Mouse (Mus musculus): ENCODE measurements around the gene Pik3cg. TPM values are rescaled to one million over a fixed set of nuclear protein-coding genes. Genes with fewer than 3 reads are reported as not detected.

The Pik3cg gene
- polyA plus RNA-seq, 1 experiment from 2014 or later, result 0.69 TPM

DNA sequence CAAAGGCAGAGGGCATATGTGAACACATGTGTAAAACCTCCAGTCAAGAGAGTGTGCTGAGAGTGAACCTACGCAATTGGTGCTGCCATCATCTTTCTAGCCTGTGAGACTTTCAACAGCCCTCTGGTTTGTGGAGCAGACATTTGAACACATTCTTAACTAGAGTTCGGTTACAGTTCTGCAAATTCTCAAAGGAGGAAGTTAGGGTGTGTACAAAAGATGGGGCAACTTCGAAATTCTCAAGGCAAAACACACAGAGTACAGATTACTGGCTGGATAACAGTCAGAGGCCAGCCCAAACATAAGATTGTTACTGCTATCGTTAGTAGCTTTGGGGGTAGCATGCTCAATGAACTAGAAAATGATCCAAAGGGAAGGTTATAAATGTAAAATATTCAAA lies 9.0 kb downstream of the Pik3cg start:
- WGBS, result 85% methylated on average over 4 of the region's 4 CpGs
- no peak overlapping the region for H3K4me3 ChIP-seq
- no peaks in the 10 kb centered on the region for H3K9me3 ChIP-seq
- H3K4me1 ChIP-seq, result peaks cover 8% of the 10 kb centered on the region; the same call in 1 of the 2 replicates
- no peak for DNase-seq (ENCODE audit: extremely low spot score, low spot score)
- no peaks in the 10 kb centered on the region for H3K36me3 ChIP-seq (replicated peaks)
- H3K27ac ChIP-seq, result no peak overlapping the region
- H3K27me3 ChIP-seq (ENCODE audit: poor library complexity, severe bottlenecking), result no peaks in the 10 kb centered on the region

DNA sequence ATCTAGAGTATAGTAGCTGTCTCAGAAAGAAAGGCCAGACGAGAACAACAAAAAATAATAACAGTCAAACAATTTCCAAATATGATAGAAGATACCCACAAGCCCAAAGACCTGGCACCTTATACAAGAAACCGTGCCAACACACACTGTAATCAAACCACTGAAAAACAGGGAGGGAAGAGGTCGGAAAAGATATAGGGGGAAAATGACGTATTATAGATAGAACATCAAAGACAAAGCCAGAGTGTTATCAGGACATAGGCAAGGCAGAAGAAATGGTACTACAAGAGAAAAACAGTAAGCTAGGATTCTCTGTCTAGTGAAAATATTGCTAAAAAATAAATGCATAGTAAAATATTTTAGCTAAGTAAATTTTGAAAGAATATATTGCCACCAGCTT lies 10.4 kb downstream of the Pik3cg start:
- H3K36me3 ChIP-seq (replicated peaks), result no peaks in the 10 kb centered on the region
- H3K27me3 ChIP-seq (ENCODE audit: poor library complexity, severe bottlenecking), result no peaks in the 10 kb centered on the region
- H3K4me3 ChIP-seq, result no peak overlapping the region
- H3K27ac ChIP-seq, result no peak overlapping the region
- DNase-seq (ENCODE audit: extremely low spot score, low spot score), result no peak
- H3K9me3 ChIP-seq, result no peaks in the 10 kb centered on the region
- WGBS, result 92% methylated on average over 4 of the region's 4 CpGs
- H3K4me1 ChIP-seq, result no peaks in the 10 kb centered on the region

DNA sequence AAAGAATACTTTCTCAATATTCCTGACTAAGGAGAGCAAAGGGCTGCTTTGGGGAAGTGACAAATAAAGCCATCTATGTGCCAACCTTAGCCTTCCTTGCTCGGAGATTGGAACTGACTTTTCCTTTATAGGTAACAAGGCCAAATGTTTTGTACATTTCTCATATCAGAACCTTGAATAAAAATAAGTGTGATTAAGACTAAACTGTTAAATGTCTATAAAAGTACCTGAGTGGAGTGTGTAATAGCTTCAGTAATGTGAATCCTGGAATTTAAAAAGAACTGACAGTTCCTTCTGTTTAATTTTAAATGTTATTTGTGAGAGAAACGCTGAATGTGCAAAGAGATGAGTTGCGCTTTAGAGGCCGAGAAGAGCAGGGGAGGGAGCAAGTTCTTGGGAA lies 13.5 kb downstream of the Pik3cg start:
- no peak for DNase-seq (ENCODE audit: extremely low spot score, low spot score)
- Histone ChIP-seq H3K4me3 (no peak overlapping the region), H3K9me3 (no peaks in the 10 kb centered on the region), H3K36me3 (replicated peaks) (no peaks in the 10 kb centered on the region), H3K27ac (no peak overlapping the region), H3K4me1 (no peaks in the 10 kb centered on the region), H3K27me3 (ENCODE audit: poor library complexity, severe bottlenecking) (no peaks in the 10 kb centered on the region)
- 93% methylated on average over 4 of the region's 4 CpGs for WGBS

DNA sequence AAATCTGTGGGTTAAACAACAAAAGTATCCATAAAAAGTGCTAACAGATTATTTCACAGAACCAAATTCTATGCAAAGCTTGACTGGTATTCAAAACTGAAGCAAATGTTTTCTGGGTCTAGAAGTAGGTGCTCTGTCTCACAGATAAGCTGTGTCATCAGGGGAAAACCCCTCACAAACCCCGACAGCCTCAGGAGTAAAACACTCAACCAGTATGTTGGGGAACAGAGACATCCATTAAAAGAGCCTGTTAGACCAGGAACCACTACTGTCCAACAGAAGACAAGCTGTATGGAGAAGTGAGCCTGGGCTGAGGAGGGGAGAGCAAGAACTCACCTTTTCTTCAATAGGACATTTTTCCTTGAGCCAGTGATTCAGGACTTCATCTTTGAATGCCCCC lies 14.1 kb downstream of the Pik3cg start:
- DNase-seq (ENCODE audit: extremely low spot score, low spot score), result no peak
- H3K27ac ChIP-seq, result no peak overlapping the region
- H3K36me3 ChIP-seq (replicated peaks), result no peaks in the 10 kb centered on the region
- H3K4me1 ChIP-seq, result 0 out of 2 replicates have a peak, but pooled peaks cover 1% of the 10 kb centered on the region
- no peak overlapping the region for H3K4me3 ChIP-seq
- no peaks in the 10 kb centered on the region for H3K27me3 ChIP-seq (ENCODE audit: poor library complexity, severe bottlenecking)
- WGBS, result 83% methylated on average over 1 of the region's 1 CpGs
- no peaks in the 10 kb centered on the region for H3K9me3 ChIP-seq

DNA sequence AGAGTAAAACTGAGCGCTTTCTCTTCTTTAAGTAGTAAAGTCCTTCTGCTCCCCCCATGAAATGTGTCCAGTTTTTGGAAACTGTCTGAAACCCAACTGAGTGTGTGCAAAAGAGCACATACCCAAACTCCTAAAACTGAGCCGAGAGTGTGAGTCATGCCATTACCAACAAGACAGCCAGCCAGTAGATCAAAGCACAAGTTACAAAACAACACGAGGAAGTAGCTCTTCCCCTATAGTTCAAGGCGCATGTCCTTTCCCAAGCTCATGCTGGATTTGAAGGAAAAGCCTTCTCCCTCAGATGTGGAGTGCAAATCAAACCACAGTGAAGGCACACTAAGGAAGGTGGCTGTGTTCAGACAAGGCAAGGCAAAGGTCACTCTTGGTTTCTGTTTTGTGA lies 17.5 kb downstream of the Pik3cg start:
- WGBS, result 84% methylated on average over 4 of the region's 4 CpGs
- H3K36me3 ChIP-seq (replicated peaks), result no peaks in the 10 kb centered on the region
- H3K4me3 ChIP-seq, result no peak overlapping the region
- peaks cover 10% of the 10 kb centered on the region for H3K4me1 ChIP-seq
- H3K27ac ChIP-seq, result no peak overlapping the region
- no peaks in the 10 kb centered on the region for H3K27me3 ChIP-seq (ENCODE audit: poor library complexity, severe bottlenecking)
- H3K9me3 ChIP-seq, result no peaks in the 10 kb centered on the region
- DNase-seq (ENCODE audit: extremely low spot score, low spot score), result no peak

DNA sequence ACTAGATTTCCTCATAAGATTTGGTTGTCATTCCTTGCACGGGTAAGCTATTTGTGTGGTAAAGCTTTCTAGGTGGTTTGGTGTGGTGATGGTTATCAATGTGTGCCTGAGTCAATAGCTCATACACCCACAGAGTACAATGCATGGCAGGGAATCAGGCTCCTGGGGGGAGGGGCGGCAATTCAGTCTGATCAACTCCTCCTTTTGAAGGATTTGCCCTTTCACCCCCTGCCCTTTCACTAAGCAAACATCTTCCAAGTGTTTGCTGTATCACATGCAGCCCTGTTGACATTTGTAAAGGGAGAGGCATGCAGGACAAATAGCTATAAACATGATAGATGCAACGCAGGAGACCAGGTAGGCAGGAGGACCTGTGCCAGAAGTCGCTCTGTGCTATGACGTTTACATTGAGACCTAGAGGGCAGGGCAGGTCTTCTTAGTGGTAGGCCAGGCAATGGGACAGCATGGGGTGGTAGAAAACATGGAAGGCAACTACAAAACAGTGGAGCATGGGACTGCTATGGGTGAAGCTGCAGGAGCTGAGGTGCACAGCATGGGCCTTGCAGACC lies 20.7 kb downstream of the Pik3cg start:
- 71% methylated on average over 5 of the region's 5 CpGs for WGBS
- Histone ChIP-seq H3K4me3 (no peak overlapping the region), H3K27ac (no peak overlapping the region), H3K27me3 (ENCODE audit: poor library complexity, severe bottlenecking) (no peaks in the 10 kb centered on the region), H3K9me3 (no peaks in the 10 kb centered on the region), H3K4me1 (peaks cover 10% of the 10 kb centered on the region), H3K36me3 (replicated peaks) (no peaks in the 10 kb centered on the region)
- no peak for DNase-seq (ENCODE audit: extremely low spot score, low spot score)

DNA sequence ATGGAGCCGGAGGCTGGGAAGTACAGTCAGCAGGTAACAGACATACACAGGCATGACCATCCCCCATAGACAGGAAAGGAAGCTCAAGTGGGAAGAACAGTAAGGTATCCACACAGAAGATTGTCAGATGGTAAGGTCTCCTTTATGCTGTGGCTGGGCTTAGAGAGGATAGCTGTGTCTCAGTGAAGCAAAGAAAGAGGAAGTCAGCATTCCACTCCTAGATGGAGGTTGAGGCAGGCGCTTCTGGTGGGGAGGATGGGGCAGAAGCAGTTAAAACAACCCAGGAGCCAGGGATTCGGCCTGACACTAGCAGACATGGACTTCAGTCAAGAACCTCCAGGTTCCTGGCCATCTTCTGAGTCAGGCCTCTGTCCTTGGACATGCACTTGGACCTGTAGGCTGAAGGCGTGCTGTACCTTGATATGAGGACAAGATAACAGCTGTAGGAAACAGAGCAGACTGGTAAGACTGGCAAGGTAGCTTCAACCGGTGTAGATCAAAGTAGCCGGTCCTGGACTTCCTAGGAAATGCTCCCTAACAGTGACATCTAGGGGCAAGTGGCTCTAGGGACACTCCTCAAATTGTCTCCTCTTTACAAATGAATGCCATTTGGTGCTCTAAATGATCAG lies 21.7 kb downstream of the Pik3cg start:
- no peak for DNase-seq (ENCODE audit: extremely low spot score, low spot score)
- no peaks in the 10 kb centered on the region for H3K36me3 ChIP-seq (replicated peaks)
- H3K27ac ChIP-seq, result no peak overlapping the region
- H3K4me1 ChIP-seq, result peaks cover 15% of the 10 kb centered on the region
- 91% methylated on average over 6 of the region's 6 CpGs for WGBS
- no peaks in the 10 kb centered on the region for H3K27me3 ChIP-seq (ENCODE audit: poor library complexity, severe bottlenecking)
- H3K9me3 ChIP-seq, result no peaks in the 10 kb centered on the region
- H3K4me3 ChIP-seq, result no peak overlapping the region

DNA sequence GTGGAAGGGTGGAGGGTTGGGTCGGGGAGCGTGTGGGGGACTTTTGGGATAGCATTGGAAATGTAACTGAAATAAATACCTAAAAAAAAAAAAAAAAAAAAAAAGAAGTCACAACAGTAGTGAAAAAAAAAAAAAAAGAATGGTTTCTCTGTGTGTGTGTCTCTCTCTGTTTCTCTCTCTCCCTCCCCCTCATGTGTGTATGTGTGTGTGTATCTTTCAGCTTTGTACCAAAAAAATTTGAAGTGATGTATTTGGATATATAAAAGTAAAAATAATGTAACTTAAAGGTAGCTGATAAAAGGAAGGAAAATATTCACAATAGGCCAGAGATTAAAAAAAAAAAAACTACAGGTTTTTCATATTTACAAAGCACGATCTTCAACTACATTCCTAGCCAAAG lies 23.6 kb downstream of the Pik3cg start:
- Histone ChIP-seq H3K4me3 (no peak overlapping the region), H3K9me3 (no peaks in the 10 kb centered on the region), H3K36me3 (replicated peaks) (no peaks in the 10 kb centered on the region), H3K4me1 (peaks cover 21% of the 10 kb centered on the region), H3K27ac (no peak overlapping the region), H3K27me3 (ENCODE audit: poor library complexity, severe bottlenecking) (no peaks in the 10 kb centered on the region)
- WGBS, result 93% methylated on average over 3 of the region's 3 CpGs
- no peak for DNase-seq (ENCODE audit: extremely low spot score, low spot score)

DNA sequence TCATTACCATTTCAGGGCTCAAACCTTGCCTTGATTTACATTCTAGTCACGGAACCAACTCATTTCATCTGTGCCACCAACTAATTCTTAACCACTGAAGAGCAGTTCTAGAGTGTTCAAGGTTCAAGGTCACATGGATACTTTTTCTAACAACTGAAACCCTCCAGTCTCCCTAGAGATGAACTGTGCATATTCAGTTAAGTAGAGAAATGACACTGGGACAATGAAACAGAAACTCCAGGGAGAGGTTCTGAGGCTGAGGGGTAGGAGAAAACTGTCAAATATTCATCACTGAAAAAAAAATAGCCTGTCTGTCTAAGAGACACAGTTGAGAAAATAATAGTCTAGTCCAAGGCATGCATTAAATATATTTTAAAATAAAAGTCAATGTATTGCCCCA lies 24.9 kb downstream of the Pik3cg start:
- Histone ChIP-seq H3K4me1 (peaks cover 17% of the 10 kb centered on the region), H3K9me3 (no peaks in the 10 kb centered on the region), H3K27ac (no peak overlapping the region), H3K4me3 (no peak overlapping the region), H3K36me3 (replicated peaks) (no peaks in the 10 kb centered on the region), H3K27me3 (ENCODE audit: poor library complexity, severe bottlenecking) (no peaks in the 10 kb centered on the region)
- 85% methylated on average over 1 of the region's 1 CpGs for WGBS
- DNase-seq (ENCODE audit: extremely low spot score, low spot score), result no peak

DNA sequence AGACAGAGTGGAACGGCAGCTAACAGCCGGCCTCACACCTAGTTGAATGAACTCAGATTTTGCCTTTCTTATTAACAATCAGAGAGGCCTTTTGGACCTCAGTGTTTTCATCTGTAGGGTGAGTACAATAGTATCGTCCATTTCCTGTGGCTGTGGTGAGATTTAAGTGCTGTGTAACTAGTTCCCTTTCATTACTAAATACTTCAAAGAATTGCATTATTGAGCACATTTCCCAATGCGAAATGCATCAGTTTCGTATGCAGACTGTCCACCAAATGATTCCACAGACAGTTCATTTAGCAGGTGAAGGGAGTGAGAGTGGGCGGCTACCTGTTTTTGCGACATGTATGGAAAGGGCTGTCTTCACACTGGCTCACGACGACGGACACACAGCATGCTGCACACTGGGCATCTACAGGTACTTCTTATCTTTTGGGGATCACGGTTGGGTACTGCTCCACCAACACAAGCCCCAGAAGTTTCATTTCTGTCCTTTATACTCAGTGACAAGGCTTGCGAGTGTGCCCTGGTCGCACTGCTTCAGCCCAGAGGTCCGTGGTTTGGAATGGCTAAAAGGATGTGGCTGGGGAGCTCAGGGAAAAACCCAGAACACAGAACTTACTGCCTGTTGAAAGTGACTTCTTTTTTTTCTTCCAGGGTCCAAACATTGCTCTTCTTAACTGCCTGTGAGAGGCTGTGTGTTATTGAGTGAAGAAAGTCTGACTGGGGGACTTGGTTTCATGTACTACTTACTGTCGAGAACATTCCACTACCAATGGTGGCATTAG lies 25.6 kb downstream of the Pik3cg start:
- Histone ChIP-seq H3K9me3 (no peaks in the 10 kb centered on the region), H3K27me3 (ENCODE audit: poor library complexity, severe bottlenecking) (no peaks in the 10 kb centered on the region), H3K4me1 (peaks cover 15% of the 10 kb centered on the region), H3K4me3 (no peak overlapping the region), H3K36me3 (replicated peaks) (no peaks in the 10 kb centered on the region), H3K27ac (no peak overlapping the region)
- 90% methylated on average over 15 of the region's 15 CpGs for WGBS
- DNase-seq (ENCODE audit: extremely low spot score, low spot score), result no peak

DNA sequence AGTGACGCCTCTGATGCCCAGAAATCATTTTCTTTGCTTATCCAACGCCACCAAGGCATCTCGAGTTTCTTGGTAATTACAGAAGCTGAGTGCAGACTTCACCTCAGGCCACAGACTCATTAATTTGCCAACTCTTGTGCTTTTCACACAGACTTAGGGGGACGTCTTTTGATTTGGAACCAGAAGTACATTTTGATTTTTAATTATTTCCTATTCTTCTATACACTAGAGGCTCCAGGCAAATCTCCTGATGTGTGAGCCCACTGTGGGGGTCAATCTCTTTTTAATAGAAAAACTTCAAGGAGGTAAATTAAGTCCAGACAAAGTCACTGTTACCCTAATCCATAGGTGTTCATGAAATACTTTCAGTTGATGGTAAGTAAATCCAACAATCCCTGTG lies 26.6 kb downstream of the Pik3cg start:
- WGBS, result 52% methylated on average over 4 of the region's 4 CpGs
- Histone ChIP-seq H3K9me3 (no peaks in the 10 kb centered on the region), H3K4me1 (peaks cover 11% of the 10 kb centered on the region; the same call in 1 of the 2 replicates), H3K27me3 (ENCODE audit: poor library complexity, severe bottlenecking) (no peaks in the 10 kb centered on the region), H3K36me3 (replicated peaks) (no peaks in the 10 kb centered on the region), H3K27ac (no peak overlapping the region), H3K4me3 (no peak overlapping the region)
- no peak for DNase-seq (ENCODE audit: extremely low spot score, low spot score)

DNA sequence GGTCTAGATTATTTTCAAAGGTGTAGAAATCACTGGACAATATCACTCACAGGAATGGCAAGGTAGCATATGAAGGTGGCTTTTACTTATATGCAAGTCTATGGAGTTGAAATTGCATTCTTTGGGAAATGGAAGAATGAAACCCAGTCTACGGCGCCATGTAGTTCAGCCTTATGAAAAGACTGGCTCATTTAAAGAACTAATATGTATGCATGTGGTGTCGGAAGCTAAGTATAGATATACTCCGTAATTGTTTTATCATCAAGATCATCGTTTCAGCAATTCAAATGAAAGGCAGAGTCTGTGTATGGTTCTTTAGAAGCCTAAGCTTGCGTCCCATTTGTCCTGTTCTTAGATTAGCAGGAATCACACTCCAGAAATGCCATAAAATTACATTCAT lies 34.0 kb downstream of the Pik3cg start:
- Histone ChIP-seq H3K36me3 (replicated peaks) (no peaks in the 10 kb centered on the region), H3K4me1 (peaks cover 1% of the 10 kb centered on the region), H3K4me3 (no peak overlapping the region), H3K9me3 (no peaks in the 10 kb centered on the region), H3K27ac (no peak overlapping the region), H3K27me3 (ENCODE audit: poor library complexity, severe bottlenecking) (peaks cover 14% of the 10 kb centered on the region)
- WGBS, result 96% methylated on average over 6 of the region's 6 CpGs
- no peak for DNase-seq (ENCODE audit: extremely low spot score, low spot score)

DNA sequence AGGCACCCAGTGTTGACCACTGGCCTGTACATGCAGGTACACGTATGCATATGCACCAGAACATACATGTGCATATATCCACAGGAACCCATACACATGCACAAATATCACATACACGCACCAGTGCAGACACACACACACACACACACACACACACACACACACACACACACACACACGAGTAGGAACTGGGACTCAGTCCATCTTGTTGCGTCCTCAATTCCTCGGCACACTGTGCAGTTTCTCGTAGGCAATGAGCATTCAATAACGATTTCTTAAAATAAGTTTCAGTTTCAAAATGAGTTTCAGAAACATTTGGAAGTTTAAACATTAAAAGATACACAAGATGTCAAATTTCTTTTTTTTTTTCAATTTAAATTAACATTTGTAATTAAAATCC lies 35.6 kb downstream of the Pik3cg start:
- DNase-seq (ENCODE audit: extremely low spot score, low spot score), result no peak
- H3K9me3 ChIP-seq, result no peaks in the 10 kb centered on the region
- peaks cover 28% of the 10 kb centered on the region for H3K27me3 ChIP-seq (ENCODE audit: poor library complexity, severe bottlenecking)
- 91% methylated on average over 7 of the region's 7 CpGs for WGBS
- no peak overlapping the region for H3K27ac ChIP-seq
- H3K4me1 ChIP-seq, result peaks cover 11% of the 10 kb centered on the region
- H3K4me3 ChIP-seq, result no peak overlapping the region
- H3K36me3 ChIP-seq (replicated peaks), result no peaks in the 10 kb centered on the region
